Mouse (Mus musculus): ENCODE measurements at regions not wholly inside any gene's neighbourhood (a gene's known extent, or its start where the extent isn't known, plus 50 kb on each side); places are given as distances from the start of the nearest gene placed in this dataset.

DNA sequence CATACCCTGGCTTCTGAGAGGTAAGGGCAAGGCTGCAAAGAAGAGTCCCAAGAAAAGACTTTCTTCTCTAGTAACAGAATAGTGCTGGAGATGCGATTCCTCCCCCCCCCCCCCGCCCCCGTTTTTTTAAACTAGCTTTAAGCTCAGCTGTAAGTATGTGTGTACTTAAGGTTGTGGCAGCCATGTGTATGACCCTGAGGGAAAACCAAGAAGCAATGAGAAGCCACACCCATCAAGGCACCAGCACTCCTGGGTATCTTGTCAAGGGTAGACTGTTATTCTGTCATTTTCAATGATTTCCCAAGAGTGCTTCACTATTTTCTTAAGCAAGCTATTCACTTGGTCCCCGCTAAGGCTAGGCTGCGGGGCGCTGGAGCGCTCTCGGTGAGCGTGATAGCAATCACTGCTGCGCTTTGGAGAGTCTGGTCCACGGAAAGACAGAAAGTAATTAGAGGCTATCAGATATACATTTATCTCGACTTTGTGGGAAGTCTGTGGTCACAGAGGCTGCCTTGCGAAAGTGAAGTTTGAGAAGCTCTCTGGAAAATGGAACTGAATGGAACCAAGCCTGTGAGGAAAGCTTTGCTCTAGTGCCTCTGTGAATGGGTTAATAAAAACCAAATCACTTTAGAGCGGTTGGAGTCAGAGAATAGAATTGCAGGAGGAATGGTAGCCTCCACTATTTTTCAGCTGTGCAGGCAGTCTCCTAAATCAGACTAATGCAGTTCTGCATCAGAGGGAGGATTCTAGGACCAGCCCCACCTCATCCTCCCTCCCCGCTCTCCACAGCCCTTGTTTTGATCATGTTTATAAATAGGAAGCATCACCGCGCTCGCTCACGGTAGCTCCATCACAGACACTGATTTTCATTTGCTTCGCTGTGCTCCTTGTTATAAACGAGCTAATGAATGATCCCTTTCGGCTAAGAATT lies 114.8 kb upstream of the Bmp2 start:
- no peak for DNase-seq (ENCODE audit: low spot score in 2 of 2)

DNA sequence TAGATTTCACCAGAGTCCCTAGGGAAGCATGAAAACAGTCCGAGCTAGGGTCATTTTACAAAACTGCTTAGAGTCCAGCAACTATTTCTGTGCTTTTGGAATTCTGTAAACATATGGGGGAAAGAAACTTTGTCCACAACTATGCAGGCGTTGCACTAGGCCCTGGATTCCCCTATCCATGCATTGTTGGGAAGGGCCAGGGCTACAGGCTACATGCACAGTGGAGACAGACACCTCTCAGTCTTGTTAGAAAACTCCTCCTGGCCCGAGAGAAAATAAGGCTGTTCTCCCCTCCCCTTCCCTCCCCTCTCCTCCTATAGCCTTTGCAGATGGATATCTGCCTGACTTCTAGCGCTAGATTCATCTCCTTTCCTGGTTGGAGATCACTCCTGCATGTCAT lies 113.9 kb upstream of the Bmp2 start:
- no peak for DNase-seq (ENCODE audit: low spot score in 2 of 2)

DNA sequence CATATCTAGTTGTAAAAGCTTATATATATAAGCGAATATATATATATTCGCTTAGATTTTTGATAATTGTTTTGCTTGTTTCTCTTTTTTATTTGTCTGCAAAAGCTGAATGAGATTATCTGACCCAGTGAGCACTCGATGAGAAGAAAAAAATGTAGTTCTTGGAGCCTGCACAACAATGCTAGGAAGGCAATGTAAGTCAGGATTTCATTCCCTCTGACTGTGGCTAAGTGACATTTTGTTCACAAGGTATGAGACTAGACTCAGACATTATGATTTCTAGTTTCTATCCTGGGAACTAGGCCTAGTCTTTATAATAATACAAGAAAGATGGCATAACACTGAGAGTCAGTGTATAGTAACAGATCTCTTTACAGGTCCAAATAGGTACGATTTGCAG lies 108.9 kb upstream of the Bmp2 start:
- DNase-seq (ENCODE audit: low spot score in 2 of 2), result no peak

DNA sequence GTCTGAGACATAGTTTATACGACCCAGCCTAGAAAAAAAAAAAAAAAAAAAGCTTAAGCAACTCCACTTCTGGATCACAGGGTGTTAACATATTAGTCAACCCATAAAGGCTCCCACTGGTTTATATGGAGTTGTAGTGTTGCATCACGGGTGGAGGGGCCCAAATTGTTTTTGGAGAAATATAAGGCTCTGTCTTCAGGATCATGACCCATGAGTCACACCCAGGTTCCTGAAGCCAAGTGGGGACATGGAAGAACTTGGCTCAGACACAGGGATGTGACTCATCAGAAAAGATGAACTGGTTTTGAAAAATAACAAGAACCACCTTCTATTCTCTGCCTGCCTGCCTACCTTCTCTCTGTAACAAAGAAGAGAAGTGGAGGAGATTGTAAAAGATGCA lies 108.5 kb upstream of the Bmp2 start:
- no peak for DNase-seq (ENCODE audit: low spot score in 2 of 2)

DNA sequence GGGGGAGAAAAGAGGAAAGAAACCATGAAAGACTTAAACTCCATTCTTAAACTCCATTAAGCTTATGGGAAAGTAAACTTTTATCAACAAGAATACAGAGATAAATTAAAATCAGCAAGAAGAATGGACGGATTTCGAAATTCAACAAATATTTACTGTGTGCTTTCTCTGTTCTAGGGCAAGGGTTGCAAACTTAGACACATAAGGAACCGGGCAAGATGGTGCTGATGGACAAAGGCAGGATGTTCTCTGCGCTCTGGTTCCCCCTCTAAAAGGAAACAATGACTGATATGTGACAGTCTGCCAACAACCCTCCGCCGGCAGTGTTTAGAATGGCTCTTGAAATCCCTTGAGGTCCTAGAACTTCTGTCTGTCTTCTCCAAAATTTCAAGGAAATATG lies 99.0 kb upstream of the Bmp2 start:
- DNase-seq (ENCODE audit: low spot score in 2 of 2), result no peak

DNA sequence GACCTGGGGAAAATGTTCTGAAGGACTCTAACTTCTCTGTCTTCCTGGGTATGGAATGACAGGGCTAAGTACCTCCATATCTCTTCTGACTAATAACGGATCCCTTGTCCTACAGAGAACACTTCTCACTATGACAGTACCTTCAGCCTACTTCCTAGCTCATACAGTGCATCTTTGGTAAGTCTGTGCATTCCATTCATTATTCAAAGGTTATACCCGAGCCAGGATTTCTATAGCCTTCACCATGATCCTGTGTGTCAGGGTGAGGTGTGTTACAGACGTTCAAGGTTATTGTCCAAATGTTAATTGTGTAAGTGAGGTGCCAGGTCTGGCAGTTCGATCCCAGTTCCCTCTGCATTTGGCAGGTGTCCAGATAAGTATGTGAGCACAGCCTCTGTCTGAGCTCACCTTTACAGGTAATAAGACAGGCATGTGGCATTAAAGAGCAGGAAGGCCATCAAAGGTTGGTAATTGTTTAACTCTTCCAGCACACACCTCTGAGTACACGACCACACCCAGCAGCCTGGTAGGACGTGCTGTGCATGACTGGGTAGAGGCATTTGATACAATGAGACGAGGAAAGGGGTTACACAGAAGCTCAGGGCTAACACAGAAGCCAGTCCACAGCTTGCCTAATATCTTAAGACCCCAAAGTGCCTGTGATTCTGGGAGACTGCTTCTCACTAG lies 96.3 kb upstream of the Bmp2 start:
- DNase-seq (ENCODE audit: low spot score in 2 of 2), result no peak

DNA sequence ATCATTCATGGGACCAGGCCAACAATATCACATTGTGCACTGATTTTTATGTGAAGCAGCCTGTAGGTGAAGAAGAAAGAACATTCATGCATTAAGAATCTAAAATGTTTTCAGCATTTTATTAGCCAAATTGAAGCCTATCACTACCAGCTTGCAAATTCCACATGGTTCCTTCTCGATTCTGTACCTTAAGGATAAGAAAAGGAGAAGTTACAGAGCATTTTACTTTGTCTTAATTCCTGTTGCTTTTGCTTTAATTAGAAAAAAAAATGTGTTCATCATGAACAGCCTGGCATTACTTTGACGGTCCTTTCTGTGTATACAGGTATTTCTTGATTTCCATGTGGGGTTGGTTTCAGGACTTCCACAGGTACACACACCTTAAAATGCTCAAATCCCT lies 95.2 kb upstream of the Bmp2 start:
- no peak for DNase-seq (ENCODE audit: low spot score in 2 of 2)

DNA sequence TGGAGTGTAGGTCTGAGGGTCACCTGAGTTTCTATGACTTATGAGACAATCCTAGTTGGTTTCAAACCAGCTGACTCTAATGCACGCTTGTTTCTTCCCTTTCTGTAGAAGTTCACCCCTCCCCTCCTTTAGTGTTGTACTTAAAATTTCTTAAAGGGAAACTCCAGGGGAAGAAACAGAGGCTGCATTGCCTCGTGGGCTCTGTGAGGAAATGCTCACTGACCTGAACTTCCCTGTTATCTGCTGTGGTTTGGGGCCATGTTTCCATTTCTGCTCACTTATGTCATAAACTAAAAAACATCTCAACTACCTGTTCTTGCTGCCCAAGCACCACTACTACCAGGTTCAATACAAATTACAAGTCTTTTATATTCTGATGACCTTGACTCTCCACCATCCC lies 93.2 kb upstream of the Bmp2 start:
- no peak for DNase-seq (ENCODE audit: low spot score in 2 of 2)

DNA sequence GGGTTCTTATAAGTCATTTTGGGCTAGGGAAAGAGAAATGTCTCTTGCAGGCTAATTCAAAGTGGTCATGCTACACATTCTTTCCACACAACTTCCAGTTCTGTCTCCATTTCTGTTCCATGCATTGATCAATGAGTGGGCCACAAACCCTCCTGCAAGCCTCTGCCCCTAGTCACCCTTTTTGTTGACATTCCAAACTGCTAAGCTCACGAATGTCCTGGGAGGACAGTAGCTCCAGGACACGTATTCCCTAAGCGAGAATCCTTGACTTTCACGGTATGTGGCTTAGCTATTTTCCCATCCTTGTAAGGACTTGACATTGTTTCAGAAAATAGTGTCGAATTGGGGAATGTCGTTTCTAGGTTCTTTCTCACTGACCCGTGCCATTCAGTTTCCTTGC lies 91.1 kb upstream of the Bmp2 start:
- no peak for DNase-seq (ENCODE audit: low spot score in 2 of 2)

DNA sequence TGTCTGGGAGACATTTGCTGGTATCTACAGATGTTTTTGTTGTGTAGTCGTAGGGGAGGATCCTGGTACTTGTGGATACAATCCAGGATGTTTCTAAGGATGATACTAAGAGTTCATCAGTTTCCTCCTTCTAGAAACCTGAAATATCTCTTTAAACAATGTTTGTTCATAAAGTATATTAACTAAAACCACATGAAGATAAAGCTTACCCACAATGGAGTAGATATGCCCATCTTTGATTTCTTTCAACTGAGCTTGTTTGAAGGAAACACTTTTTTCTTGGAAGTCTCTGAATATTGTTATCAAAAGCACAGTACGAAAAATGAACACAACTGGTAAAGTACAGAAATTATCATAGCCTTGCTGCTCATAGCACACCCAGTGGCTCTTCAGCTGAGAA lies 89.6 kb upstream of the Bmp2 start:
- no peak for DNase-seq (ENCODE audit: low spot score in 2 of 2)

DNA sequence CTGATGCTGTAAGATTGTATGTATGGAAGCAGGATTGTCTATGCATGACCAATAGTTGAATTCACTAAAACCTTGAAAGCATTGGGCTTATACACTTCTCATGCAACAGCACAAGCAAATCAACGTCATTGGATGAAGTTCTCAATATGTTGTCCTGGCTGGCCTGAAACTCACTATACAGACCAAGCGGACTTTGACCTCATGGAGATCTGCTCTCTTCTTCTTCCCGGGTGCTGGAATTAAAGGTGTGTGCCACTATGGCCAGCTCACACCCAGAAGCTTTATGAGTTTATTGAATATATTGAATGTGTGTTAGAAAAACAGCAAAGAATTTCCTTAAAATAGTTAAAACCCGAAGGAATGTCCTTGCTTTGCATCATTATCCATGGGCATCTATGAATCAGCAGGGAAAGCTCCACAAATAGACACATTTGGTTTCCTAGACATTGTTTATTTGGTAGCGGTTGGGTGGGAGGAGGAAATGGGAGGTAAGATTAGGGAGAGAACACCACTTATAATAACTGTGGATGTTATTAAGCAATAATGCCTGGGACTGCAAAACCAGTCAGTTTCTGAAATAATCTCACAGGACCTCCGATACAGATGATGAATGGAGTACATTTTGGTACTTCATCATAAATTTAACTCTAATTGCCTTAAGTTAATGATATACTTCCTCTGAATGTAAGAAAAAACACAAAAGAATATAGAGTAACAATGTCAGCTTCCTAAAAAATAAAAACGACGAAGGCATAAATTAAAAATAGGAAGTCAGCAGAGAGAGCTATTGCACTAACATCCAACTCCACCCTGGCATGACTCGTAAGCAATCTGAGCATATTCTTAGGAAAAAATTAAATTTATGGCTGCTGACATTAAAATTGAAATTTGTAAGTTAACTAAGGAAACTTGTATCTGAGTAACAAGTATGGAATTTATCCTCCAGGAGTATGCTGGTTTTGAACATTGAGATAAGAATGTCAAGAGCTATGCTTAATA lies 84.5 kb upstream of the Bmp2 start:
- no peak for DNase-seq (ENCODE audit: low spot score in 2 of 2)

DNA sequence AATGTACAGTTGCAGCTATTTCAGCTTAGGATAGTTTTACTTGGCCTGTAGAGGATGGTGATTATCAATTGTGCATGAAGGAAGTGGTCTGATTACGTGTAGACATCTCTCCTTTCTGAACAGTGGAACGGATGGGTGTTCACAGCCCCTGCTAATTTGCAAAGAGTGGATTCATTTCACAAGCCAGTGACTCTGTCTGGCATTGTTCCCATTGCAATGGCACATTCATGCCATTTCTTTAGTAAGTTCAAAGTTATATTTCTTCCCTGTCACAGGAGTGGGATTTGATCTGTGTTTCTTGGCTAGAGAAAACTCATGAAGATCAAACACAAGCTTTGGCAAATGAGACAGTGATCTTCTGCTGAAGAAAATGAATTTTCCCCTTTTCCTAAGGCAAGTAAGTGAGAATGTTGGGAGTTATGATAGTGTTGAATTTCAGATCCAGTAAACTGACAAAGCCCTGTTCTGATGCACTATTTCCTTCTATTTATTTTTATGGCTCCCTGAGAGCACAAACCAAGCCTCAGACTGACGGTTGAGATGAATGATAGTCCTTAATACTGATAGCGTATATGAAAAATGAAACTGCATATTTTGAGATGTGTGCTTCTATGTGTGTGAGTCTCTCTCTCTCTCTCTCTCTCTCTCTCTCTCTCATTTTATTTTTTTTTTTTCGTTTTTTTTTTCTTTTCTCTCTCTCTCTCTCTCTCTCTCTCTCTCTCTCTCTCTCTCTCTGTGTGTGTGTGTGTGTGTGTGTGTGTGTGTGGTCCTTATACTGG lies 78.8 kb upstream of the Bmp2 start:
- DNase-seq (ENCODE audit: low spot score in 2 of 2), result no peak

DNA sequence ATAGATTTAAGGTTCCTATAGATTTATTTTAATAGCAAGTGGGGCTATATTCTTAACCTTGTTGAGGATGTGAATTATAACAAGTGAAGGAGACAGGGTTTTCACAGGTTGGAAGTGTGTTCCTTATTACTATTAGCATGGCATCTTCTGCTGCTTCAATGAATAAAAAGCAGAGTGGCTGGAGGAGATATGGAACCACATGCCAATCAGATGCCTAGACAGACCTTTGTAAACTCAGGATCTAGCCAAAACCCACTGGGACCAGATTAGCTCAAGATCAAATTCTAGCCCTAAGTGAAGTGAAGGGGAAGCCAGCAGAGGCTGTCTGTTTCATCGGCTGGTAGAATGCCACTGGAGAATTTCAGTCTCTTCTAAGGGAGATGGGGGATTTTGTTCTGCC lies 77.8 kb upstream of the Bmp2 start:
- no peak for DNase-seq (ENCODE audit: low spot score in 2 of 2)

DNA sequence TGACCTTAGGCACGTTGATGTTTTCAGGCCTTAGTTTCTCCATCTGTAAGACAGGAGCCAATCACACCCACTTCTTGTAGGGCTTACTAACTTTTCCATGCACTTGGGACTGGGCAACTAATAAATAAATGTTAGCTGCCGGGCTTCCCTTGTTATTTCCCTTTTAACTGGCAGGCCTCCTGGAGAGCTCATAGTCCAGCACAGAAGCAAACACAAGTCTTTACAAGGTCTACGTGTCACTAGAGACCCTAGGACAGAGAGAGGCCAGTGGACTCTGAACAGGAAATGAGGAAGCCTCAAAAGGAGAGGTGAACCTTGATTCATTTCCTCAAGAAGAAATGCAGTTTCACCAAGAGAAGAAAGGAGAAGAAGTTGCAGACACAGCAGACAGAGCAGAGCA lies 71.1 kb upstream of the Bmp2 start:
- no peak for DNase-seq (ENCODE audit: low spot score in 2 of 2)

DNA sequence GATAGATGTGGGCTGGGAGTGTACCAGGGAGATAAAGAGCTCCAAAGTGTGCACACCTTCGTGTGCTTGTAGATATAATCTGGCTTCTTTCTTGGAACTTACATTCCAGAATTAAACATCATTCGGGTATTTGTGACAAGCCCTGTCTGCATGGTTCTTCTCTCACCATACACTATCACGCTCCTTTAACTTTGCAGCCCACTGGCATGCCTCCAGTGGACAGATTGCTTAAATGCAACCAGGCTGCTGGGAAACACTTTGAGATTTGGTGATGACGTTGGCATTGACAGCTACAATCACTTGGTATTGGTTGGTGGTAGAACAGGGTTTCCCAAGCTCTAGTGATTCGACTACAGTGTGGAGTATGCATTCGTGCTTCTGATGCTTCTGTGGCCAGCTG lies 70.7 kb upstream of the Bmp2 start:
- no peak for DNase-seq (ENCODE audit: low spot score in 2 of 2)

DNA sequence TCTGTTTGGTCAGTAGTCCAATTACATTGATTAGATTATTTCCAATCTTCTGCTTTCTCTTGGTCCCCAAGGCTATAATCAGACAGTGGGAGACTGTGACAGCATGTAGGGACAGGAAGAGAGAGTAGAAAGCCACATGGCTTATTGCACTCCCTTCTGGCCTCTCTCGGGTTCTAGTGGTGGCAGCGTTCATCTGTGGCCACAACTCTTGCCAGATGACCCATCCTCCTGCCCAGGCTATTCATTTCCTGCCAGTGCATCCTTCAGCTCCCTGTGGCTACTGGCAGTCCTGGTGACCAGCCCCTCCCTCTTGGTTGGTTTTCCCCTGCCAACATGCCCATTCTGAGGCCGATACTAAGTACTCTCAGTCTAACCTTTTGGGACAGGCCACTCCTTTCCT lies 70.2 kb upstream of the Bmp2 start:
- no peak for DNase-seq (ENCODE audit: low spot score in 2 of 2)

DNA sequence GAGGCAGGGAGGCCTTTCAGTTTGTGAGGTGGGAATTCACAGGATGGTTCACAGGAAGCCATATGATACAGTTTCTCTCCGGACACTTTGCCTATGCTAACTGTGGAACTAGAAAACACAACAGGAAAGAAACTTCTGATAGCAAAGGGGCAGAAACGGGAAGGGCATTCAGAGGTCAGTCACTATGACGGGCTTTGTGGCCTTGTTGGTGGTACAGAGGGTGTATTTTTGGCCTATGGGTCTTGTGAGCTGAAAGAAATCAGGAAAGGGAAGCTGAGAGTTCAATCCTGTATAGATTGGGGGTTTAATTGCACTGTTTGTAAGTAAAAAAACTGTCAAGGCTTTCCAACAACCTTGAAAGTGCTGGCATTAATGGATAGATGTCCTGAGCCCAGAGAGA lies 56.5 kb upstream of the Bmp2 start:
- DNase-seq (ENCODE audit: low spot score in 2 of 2), result no peak

DNA sequence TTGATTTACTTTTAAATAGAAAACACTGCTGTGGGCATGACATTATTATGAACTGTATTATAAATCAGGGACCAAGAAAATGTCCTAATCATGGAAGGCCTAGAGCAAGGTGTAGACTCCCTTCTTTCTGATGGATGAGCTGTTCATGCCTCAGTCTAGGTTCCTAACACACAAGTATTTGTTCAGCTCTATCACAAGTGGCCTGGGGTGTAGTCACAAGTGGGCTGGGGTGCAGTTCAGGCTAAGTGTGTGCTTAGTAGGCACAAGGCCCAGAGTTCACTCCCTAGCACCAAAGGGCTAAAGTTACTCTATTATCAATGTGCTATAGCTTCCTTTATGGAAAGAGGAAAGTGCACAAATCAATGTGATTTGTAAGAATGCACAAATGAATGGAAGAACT lies 55.6 kb upstream of the Bmp2 start:
- DNase-seq (ENCODE audit: low spot score in 2 of 2), result no peak

DNA sequence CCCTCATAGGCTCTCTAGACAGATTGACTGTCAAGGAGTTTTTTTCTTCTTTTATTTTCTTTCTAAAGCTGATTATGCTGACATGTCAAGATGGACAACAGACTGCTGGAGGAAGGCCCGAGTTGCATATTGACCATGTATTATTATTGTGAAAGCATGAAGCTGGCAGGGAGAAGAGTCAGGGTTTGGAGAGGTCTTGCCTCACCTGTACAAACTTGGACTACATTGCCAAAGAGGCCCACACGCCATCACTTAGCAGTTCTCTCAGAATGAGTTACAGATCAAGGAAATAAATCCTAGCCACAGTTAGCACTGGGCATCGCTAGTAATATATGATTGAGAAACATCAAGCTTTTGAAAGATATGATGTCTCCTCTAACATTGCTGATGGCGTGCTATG lies 54.9 kb upstream of the Bmp2 start:
- DNase-seq (ENCODE audit: low spot score in 2 of 2), result no peak

DNA sequence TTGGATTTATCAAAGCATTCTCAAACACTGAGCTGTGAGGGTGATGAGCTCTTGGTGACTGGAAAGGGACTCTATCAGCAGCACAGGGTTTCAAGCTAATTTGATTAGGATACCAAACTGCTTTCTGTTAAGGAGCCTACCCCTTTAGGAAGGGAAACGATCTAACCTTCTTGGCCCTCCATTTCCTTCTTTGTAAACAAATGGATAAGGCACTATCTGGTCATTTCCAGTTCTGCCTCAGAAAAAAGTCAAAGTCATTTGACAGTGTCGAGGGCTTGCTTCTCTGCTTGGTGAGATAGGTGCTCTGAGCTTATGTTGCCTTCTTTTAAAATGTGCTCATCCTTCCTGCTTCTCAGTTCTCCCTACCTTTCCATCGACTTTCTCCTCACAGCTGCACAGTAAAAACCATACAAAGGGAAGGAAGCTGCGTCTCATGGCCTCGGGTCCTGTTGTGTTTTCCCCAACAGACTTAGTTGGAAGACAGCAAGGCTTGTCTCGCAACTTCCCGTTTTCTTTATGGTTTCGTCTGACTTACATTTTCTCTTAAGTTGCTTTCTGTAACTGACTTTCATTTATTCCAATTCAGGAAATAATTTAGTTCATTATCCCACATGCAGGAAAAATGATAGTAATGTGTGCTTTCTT lies 54.3 kb upstream of the Bmp2 start:
- DNase-seq (ENCODE audit: low spot score in 2 of 2), result no peak

DNA sequence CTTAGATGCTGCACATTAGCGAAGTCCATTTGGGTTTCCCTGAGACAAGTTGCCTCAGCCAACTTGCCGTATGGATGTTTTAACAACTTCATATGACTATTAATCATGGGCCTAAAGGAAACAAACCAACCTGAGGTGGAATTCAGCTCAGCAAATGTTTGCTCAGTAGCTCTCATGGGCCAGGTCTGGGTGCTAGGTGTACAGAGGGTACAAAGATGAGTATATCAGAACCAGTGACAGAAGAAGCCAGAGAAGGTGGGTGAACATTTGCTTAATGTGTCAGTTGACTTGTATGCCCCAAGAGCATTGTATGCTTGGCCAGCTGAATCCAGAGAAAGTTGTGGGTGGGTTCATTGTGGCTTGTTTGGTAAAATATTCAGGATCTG lies 53.8 kb upstream of the Bmp2 start:
- DNase-seq (ENCODE audit: low spot score in 2 of 2), result peak in 1 of 2 experiments; percentile 37

Data from spleen, postnatal 4 days (tissue).